Comparison of ENCODE assay signal across 20 mouse cellular contexts in genomic region chr1:53970326-53970977, GRCm38 (mm10).
DNase-seq lines count a peak whose midpoint lies in the region; ATAC-seq lines count a peak whose summit lies in the region.
"Had no signal": no experiment of that assay in that cellular context is flagged by ENCODE, and none has a peak within 500 bp of the region (broad histone marks: within the 10 kb centered on the region; RNA-seq: fewer than 3 reads in every experiment).

No protein-coding gene starts in this region.

- ATAC-seq in forebrain, embryonic 15.5 days (replicated peaks): no peak
- ATAC-seq: midbrain, embryonic 16.5 days had no signal

- 84% methylated on average over 5 of the region's 5 CpGs for WGBS in forebrain, embryonic 15.5 days

- no peak overlapping the region for H3K4me3 ChIP-seq in forebrain, embryonic 15.5 days
- H3K4me3 ChIP-seq: hindbrain, embryonic 12.5 days; kidney, embryonic 15.5 days; limb, embryonic 12.5 days; liver, embryonic 15.5 days had no signal

- no peaks in the 10 kb centered on the region for H3K27me3 ChIP-seq in forebrain, embryonic 15.5 days
- H3K27me3 ChIP-seq: hindbrain, embryonic 12.5 days; kidney, embryonic 15.5 days; limb, embryonic 12.5 days; liver, embryonic 15.5 days had no signal

- H3K9ac ChIP-seq in forebrain, embryonic 15.5 days (replicated peaks): no peak overlapping the region
- H3K9ac ChIP-seq: hindbrain, embryonic 12.5 days; kidney, embryonic 15.5 days; limb, embryonic 12.5 days; liver, embryonic 15.5 days had no signal

- peak; percentile 40 to 61 for DNase-seq in left cerebral cortex, postnatal 14 days (ENCODE audit: low spot score in 2 of 2)
- no peak for DNase-seq in left cerebral cortex, adult 11 months (ENCODE audit: low spot score)
- peak; percentile 4 for DNase-seq in thymus, postnatal 0 days (ENCODE audit: low spot score)
- DNase-seq in thymus, adult 18-20 months: no peak
- DNase-seq in induced T-regulatory cell, adult 2 months (ENCODE audit: low read depth): peak; percentile 11
- DNase-seq in telencephalon, adult 2 months (ENCODE audit: low read depth, low spot score): peak; percentile 26
- no peak for DNase-seq in cerebellum, postnatal 36 days
- DNase-seq: adrenal gland, adult 8-10 months; cerebellum, adult 11-12 months; gastrocnemius, postnatal 14 days; layer of hippocampus, postnatal 36 days; retina, postnatal 1 day; thymus, postnatal 25 days had no signal

- no peak overlapping the region for H3K4me2 ChIP-seq in forebrain, embryonic 15.5 days (replicated peaks)
- H3K4me2 ChIP-seq: hindbrain, embryonic 12.5 days; kidney, embryonic 15.5 days; limb, embryonic 12.5 days; liver, embryonic 15.5 days had no signal

- intact Hi-C loops in left cerebral cortex, postnatal 14 days (cut with DNase I): no loop called here

- no peak overlapping the region for H3K27ac ChIP-seq in forebrain, embryonic 15.5 days (replicated peaks)
- H3K27ac ChIP-seq: hindbrain, embryonic 12.5 days; kidney, embryonic 15.5 days; limb, embryonic 12.5 days; liver, embryonic 15.5 days had no signal

- H3K9me3 ChIP-seq in forebrain, embryonic 15.5 days: no peaks in the 10 kb centered on the region
- H3K9me3 ChIP-seq: G1E; hindbrain, embryonic 12.5 days; kidney, embryonic 15.5 days; limb, embryonic 12.5 days; liver, embryonic 15.5 days had no signal

- no peaks in the 10 kb centered on the region for H3K4me1 ChIP-seq in forebrain, embryonic 15.5 days
- H3K4me1 ChIP-seq: hindbrain, embryonic 12.5 days; kidney, embryonic 15.5 days; limb, embryonic 12.5 days; liver, embryonic 15.5 days had no signal

- H3K36me3 ChIP-seq in forebrain, embryonic 15.5 days: no peaks in the 10 kb centered on the region
- H3K36me3 ChIP-seq: G1E; hindbrain, embryonic 12.5 days; kidney, embryonic 15.5 days; limb, embryonic 12.5 days; liver, embryonic 15.5 days had no signal

Comparison
In these comparisons a context has a peak if more than half of its experiments do, and no peak if none do; other contexts are left out.
1. DNase-seq: peak in left cerebral cortex, postnatal 14 days (2 of 2), thymus, postnatal 0 days (single experiment), induced T-regulatory cell, adult 2 months (single experiment) and telencephalon, adult 2 months (single experiment); none in left cerebral cortex, adult 11 months (single experiment), thymus, adult 18-20 months (0 of 2) and cerebellum, postnatal 36 days (0 of 2).